Mouse (Mus musculus) adrenal gland, postnatal 14 days (tissue): Measurements from ENCODE around the gene Mthfsd. TPM values are rescaled to one million over a fixed set of nuclear protein-coding genes. Genes with fewer than 3 reads are reported as not detected.

Experiments
- DNase-seq: peaks from one replicate; pipeline ENCODE4 v3.0.0; 2021; ENCODE audit warnings: mixed read lengths
- total RNA-seq: library from RNA; stranded (reverse); gene quantifications from 2 replicates; pipeline ENCODE4 v1.2.3, GENCODE M21; 2021

The Mthfsd gene
- total RNA-seq, 1 experiment from 2014 or later: 28.6 TPM

DNA sequence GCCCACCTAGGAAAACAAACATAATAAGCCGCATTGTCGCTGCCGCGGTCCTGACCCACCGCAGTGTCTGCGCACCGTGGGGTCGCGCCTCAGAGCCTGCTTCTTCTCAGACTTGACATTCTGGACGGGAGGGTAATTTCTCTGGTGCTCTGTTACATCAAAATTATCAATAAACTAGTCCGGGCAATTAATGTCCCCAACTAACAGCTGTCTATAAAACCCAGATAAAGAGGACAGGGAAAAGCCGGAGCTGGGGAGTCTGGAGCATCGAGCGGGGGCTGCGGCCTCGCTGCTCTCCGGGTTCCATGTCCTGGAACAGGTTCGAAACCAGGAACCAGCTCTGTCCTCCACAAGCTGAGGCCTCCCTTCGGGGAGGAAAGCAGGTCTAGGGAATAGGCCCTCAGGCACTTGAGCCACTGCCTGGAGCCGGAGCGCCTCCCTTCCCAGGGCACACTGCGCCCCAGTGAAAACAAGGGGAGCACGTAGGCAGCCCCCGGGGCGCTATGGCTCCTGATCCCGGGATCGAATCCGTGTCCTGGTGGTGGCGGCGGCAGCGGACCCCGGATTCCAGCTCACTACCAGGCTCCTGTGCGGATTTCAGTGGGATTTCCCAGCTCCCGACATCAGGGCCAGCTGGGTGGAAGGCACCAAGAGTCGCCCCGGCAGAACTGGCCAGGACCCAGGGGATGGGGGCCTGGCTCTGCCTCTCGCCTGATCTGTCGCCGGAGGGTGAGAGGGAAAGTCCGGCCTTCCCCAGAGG, 19.1 kb downstream of the Mthfsd start:
- DNase-seq: no peak

DNA sequence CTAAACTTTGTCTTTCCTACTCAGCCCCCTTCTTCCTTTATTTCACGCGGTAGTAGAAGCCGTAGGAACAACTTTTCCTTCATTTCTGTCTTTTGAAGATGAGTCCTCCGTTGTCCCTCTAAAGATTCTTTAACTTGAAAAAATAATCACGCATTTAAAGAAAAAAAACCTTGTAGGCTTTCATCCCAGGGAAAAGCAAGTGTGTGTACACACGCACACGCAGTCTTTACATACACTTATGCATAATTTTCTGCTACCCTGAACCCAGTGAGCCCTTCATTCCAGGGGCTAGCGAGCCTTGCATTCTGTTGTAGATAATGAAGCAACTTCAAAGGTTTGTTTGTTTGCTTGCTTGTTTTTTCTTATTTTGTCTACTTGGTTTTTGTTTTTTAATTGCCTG, 19.9 kb downstream of the Mthfsd start:
- DNase-seq: no peak

DNA sequence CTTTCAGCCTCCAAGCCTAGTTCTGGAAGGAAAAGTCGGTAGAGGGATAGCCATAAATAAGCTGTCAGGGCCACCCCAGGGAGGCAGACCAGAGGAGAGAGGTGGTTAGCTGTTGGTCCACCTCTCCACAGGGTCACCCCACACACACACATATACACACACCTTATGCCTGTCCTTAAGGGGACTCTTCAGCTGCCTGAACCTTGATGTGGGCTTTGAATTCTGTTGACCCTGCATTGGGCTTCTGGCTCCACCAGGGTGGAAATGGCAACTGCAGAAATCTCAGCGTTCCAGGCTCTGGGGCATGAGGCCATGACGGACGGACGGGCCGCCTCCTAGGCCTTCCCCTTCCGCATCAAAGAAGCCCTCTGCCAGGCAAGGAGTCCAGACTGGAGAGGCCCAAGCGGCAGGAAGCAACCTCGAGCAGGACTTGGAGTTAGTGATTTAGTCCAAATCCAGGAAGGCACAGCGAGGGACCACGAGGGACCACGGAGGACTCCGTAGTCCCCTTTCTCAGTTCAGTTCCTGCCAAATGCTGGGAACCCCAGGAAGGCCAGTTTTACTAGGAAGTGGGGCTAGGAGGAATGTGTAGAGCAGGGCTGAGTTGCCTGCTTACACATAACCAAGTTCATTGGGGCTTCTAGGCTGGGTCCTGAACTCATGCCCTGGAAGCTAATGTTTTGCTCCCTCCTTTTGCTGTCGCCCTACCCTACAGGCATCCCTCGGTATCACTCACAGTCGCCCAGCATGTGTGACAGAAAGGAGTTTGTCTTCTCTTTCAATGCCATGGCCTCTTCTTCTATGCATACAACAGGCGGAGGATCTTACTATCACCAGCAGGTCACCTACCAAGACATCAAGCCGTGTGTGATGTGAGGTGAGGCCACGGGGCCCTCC, 21.9 kb downstream of the Mthfsd start:
- DNase-seq: no peak

DNA sequence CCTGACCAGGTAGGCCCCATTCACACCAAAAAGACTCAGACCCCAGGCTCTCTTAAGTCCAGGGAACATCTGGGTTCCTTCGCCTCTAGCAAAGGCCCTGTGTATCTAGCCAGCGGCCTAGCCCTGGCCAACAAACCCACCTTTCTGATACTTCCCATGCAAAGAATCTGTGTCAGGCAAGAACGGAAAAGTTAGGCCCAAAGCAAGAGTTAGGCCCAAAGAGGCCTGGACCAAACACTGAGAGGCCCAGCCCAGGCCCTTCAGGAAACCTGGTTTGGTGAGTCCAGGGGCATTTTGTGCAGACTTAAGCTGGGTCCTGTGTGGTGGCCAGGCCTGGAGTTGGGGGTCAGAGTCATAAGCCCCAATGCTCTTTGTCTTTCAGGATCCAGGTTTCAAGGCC, 22.6 kb downstream of the Mthfsd start:
- DNase-seq: no peak

DNA sequence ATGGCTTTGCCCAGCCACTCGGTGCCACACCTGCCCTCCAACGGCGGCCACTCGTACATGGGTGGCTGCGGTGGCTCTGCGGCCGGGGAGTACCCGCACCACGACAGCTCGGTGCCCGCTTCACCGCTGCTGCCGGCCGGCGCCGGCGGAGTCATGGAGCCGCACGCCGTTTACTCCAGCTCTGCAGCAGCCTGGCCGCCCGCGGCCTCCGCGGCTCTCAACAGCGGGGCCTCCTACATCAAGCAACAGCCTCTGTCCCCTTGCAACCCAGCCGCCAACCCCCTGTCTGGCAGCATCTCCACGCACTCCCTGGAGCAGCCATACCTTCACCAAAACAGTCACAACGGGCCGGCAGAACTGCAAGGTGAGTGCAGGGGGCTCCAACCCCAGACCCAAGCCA, 23.2 kb downstream of the Mthfsd start:
- no peak for DNase-seq

DNA sequence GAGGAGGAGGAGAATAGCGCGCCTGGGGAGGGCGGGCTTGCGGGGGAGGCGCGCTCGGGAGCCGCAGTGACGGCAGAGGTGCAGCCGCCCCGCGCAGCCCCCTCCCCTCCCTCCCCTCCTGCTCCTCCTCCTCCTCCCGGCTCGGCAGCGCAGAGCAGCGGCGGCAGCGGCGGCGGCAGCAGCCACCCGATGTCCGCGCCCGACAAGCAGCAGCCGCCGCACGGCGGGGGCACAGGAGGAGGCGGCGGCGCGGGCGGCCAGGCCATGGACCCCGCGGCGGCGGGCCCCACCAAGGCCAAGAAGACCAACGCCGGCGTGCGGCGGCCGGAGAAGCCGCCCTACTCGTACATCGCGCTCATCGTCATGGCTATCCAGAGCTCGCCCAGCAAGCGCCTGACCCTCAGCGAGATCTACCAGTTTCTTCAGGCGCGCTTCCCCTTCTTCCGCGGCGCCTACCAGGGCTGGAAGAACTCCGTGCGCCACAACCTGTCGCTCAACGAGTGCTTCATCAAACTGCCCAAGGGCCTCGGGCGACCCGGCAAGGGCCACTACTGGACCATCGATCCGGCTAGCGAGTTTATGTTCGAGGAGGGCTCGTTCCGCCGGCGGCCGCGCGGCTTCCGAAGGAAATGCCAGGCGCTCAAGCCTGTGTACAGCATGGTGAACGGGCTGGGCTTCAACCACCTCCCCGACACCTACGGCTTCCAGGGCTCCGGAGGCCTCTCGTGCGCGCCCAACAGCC, 23.8 kb downstream of the Mthfsd start, which contains the start of gene Foxf1:
TSS of gene Foxf1 (plus strand) at position 177 of the 742 bp plus-strand sequence.
- DNase-seq: peak; percentile 23

DNA sequence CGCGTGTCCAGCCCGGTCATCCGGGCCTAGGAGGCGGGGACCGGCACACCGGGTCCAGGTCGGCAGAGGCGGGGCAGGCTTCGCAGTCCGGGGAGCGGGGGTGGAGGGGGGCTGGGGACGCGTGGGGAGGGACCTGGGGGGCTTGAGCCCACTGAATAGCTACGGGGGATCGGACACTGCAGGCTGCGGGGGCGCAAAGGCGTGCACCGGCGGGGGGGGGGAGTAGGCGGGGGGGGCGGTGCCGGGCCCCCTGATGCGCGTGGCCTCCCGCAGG, 24.3 kb downstream of the Mthfsd start:
- DNase-seq: no peak

DNA sequence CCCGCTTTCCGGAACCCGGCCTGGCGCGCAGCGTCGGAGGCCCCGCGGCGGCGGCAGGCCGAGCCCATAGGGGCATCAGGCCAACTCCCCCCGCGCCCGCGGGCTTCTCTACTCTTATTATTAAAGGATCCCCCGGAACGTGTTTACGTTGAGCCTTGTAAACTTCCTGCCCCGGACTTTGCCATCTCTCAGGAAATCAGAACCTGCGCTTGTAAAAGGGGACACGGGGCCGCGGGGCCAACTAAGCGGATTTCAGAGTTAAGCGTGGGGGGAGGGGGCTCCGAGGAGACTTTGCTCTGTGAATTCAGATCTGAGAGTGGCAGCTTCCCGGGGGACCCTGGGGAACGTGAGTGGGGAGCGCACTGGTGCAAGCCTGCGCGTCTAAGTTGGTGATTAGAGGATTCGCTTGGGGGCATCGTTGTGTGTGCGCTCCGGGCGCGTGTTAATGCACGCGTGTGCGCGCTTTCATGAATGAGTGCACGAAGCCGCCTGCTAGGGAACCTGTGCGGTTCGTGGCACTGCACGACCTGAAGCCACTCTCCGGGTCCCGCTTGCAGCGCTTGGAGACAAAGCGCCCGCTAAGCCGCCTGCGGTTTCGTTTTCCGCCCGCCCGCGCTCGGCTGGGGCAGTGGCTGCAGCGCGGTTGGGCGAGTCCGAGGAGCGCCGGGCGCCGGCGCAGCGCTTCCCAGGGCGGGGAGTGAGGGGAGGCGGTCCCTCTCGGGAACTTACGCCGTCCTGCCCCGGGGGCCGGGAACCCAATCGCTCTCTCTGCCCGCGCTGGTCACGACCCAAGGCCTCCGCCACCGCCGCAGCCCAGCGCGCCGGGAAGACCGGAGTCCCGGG, 24.9 kb downstream of the Mthfsd start:
- DNase-seq: peak; percentile 82

DNA sequence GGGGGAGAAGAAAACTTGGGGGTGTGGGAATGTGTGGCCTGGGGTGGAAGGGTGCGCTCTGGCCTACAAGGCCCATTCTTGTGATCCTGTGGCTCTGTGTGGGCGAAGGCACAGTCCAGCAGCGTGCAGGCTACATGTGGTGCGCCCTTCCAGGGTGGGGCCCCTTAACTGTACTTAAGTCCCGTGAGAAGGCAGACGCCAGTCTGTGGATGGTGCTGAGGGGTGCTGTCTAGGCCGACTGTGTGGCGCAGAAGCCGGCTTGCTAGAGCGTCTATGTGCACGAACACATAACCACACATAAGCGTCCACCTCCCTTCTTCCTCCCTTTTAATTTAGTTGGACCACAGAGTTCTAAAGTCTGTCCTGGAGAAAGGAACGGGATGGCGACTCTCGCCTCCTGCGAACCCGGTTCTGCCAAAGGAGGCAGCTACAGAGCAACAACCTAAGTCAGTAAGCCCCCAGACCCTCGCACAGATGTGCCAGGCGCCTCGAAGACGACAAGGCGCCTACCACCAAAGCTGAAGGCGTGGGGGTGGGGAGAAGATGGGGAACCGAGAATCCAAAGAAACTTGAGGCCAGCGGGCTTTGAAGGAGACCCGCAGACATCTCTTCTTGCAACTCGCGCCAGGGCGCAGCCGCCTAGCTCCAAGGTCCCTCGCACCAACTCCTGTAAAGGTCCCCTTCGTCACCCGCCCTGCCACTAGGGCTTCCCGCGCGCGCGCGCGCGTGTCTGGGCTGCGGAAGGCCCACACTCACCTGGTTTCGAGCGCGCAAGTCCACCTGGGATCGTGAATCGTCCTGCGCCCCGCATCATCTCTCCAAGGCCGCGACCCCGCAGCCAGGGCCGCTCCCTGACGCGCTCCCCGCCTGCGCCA, 25.7 kb downstream of the Mthfsd start:
- DNase-seq: no peak

DNA sequence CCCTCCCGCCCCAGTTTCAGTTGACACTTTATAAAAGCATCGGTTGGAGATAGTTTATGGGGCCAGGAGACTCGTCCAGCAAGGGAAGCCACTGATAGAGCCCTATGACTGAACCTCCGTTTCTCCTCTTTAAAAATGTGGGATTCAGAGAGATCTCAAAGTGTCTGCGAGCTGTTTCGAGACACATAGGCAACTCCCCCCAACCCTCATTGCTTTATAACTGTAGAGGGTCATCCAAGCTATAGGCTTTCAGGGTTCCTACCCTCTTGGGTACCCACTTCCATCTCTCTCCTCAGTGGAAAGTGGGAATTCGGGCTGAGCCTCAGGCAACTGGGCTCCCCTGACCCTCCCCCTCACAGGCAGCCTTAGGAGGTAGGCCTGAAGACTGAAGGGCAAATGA, 26.8 kb downstream of the Mthfsd start:
- DNase-seq: no peak

DNA sequence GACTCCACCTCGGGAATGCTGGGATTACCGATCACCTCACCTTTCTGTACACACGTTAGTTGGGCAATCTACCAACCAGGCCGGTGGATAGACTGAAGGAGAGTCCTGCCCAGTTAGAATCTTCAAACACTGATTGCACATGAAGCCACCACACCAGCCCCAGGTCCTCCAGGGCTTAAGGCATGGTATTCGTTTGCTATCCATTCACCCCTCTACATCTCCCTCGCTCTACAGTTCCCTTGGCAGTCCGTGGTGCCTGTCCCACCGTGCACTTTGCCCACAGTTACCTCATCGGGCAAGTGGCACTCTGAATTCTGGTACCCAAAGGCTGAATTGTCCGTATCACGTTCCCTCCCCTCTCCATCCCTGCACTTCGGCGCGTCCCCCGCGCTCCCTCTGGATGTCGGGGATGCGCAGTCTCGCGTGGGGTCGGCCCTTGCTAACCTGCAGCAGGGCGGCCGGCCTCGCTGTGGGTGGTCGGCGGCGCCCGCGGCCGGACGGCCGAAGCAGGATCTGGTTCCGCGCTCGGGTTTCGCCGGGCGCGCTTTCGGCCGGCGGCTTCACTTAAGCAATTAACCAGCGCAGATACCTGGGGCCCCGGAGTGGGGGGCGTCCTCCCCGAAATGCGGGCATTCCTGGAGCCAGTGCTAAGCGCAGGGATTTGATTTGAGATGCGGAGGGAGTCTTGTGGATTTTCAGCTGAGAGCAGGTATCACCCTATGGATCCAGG, 27.7 kb downstream of the Mthfsd start:
- DNase-seq: no peak

DNA sequence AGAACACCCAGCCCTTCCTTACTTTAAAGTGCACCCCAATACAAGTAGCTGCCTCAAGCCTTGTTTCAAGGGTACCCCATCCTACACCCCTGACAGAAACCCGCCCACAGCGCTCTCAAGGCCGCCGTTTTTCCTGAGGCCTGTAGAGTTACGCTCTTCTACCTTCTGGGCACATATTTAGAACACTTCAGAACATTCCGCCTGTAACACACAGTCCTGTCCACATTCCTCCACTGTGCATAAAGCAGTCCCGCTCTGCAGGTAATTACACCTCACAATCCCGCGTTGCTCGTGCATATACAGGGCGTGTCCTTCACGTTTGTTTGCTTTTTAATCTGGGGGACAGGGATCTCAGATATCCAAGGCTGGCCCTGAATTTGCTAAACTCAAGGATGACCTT, 28.2 kb downstream of the Mthfsd start:
- DNase-seq: no peak

DNA sequence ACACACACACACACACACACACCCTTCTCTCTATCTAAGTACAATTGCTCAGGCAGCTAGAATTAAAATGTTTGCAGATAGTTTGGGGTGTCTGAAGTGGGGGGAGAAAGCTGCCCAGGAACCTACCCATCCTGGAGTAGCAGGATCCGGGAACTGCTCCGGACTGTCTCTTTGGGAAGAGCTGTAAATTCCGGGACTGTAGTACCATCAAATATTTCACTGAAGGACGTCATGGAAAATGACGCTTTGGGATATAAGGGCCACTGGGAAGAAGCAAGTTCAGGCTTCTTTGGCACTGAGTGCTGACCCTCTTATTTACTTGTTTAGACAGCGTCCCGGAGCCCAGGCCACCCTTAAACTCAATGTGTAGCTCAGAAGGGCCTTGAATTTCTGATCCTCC, 29.0 kb downstream of the Mthfsd start:
- no peak for DNase-seq

DNA sequence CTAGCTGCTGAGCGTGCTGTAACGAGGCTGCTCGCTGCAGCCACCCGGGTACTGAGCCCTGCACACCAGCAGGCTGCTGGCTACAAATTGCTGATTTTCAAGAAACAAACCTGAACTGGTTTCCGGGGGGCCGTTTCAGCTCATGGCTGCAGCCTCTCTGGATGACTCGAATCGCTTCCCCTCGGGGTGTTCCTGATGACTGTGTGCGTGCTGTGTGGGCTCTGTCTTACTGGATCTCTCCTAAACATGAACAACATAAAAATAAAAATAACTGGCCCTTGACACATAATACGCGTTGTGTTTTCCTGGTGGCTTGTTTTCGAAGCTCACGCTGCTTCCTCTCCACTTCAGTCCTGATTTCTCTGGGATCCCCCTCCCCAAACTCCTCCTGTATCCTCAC, 29.5 kb downstream of the Mthfsd start:
- DNase-seq: no peak

DNA sequence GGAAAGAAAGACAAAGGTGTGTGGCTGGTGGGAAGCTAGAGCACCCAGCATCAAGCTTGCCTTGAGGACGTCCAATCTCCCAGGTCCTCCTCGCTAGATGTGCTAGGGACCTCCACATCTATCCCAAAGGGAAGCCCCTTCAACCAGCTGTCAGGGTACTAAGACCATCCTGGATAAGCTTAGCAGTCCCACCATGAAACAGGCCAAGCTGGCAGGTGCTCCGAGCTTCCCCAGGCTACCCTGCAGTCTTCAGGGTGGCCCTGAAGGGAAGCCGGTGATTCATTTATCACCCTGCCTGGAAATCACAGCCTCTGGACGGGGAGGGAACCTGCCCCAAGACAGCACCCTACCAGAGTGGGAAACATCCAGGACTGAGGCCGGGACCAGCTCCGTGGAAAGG, 31.6 kb downstream of the Mthfsd start:
- no peak for DNase-seq

DNA sequence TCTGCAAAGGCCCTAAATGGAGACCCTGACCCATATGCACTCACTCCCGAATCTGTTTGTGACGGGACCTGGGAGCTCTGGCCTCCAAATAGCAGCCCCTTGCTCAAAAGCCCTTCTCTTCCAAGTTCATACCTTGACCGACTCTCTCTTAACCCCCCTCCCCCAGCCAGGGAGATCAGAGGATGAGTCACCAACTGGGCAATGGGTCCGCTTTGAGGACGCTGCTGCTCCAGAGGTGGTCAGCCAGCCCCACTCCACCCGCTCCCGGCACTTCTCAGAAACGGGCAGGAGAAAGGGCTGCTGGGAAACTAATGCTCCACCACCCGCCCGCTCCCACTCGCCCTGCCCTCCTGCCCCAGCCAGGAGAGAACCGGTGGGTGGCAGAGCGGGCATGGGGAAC, 32.3 kb downstream of the Mthfsd start:
- no peak for DNase-seq

DNA sequence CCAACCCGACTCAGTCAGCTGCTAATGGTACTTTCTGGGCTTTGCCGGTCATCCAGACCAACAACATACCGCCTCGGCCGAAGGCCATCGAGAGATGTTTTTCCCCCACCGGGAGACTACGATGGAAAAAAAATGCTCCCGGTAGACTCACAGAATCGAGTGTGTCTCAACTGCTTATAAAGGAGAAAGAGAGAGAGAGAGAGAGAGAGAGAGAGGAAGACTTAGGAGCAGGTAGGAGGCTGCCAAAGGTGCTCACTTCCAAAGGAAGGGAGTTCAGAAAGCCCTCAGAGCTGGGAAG, 33.4 kb downstream of the Mthfsd start:
- no peak for DNase-seq

DNA sequence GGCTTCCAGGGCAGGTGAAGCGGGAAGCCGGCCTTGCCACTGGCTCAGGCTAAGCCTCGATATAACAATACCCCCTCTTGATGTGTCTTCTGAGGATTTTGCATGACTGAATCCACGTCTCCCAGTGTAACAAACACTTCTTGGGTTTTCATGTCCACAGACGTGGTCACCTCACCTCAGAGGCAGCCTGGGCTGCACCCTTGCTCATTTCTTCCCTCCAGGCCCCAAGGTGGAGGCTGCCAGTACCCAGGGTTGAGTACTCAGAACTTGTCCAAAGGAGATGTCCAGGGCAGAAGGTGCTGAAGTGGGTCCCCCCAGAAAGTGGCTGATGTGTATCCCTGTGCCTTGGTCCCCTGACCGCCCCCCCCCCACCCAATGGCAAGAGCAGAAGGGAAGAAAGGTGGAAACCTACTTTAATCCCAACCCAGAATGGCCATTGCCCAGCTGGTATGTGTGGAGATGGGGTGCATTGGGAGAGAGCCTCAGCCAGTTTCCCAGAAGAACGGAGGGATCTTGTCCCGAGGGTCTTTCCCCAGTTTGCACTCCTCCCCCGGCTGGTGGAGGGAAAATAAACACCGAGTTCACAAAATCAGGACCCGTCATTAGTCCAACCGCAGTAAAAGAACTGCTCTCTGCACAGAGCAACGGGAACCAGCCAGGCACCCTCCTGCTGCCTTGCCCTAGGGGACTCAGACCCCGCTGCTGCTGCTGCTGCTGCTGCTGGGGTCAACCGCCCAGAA, 33.9 kb downstream of the Mthfsd start:
- DNase-seq: no peak

DNA sequence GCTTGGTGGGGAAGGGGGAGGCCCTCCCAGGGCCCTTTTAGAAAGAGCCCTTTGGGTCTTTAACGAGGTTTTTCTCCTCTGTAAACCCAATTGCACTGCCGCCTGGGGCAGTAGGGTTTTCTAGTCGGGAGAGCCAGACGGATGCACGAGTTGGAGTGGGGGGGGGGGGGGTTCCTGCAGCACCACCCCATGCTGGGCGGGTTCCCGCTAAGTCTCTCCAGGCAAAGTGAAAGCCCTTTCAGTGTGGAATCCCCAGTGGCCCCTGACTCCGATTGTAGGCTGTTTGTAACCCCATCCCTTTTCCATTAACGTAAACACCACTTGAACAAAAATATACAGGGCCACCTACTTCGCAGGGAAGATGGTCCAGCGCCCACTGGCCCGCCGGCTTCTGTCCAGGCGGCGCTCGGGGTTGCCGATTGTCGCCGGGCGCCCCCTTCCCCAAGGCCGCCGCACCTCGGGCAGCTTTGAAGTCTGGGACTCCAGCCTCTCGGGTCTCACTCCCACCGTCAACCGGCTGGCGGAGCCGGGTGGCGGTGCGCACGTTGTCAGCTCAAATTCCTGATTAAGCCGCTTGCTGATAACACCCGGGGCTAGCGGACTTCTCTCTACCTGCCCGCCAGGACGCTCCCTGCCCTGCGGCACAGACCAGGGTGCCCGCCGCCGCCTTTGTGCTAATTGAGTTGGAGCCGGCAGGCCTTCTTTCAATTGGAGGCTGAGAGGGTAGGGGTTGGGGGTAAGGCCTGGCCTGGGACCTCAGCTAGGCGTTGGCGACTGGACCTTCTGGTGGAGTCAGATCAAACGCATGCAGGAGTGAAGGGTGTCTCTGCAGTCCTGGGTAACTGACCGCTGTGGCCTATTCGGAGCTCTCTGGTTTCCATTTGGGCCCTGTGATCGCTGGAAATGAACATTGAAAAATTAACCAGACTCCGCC, 34.8 kb downstream of the Mthfsd start:
- no peak for DNase-seq
